Mouse (Mus musculus): ENCODE results near the gene Grem2. TPM values are rescaled to one million over a fixed set of nuclear protein-coding genes. Genes with fewer than 3 reads are reported as not detected.

Gene Grem2
- polyA plus RNA-seq, 1 experiment from 2014 or later, result 1.6 TPM

DNA sequence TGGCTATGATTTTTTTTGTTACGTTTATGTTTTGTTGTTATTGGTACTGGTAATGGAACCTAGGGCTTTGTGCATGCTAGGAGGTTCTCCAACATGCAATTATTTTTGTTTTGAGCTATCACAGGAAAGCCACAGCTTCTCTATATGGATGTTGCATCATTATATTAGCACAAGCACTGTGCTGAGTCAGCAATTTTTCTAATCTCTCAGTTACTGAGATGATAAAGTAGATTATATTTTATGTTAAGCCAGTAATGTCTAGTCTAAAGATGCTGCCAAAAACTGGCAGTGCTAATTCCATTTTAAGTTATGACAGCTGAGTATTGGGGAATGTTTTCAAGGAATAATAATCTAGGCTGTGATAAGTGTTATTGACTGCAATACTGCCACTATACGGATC is 133.0 kb downstream of the Grem2 start:
- ATAC-seq (ENCODE audit: insufficient read depth), result no peak
- H3K36me3 ChIP-seq (ENCODE audit: insufficient read depth), result no peaks in the 10 kb centered on the region
- no peaks in the 10 kb centered on the region for H3K4me1 ChIP-seq (ENCODE audit: insufficient read depth)
- H3K27me3 ChIP-seq (ENCODE audit: insufficient read depth, low read length), result no peaks in the 10 kb centered on the region
- no peak overlapping the region for H3K4me3 ChIP-seq (ENCODE audit: low read depth, low read length)
- H3K9me3 ChIP-seq (ENCODE audit: low read depth, low read length), result no peaks in the 10 kb centered on the region
- H3K27ac ChIP-seq (ENCODE audit: low read depth), result no peak overlapping the region
- WGBS, result 90% methylated on average over 2 of the region's 2 CpGs
- H3K9ac ChIP-seq, result no peak overlapping the region
- no peak for DNase-seq
- TF ChIP-seq CTCF (IDR thresholded peaks at IDR 0.05; ENCODE audit: low read depth), result no peak
- H3K4me2 ChIP-seq, result no peak overlapping the region

All from lung, embryonic 14.5 days (tissue).